Mouse (Mus musculus): ENCODE measurements at regions not wholly inside any gene's neighbourhood (a gene's known extent, or its start where the extent isn't known, plus 50 kb on each side); places are given as distances from the start of the nearest gene placed in this dataset.

GRCm38 (mm10) chr3:117050909-117051308, 82.1 kb upstream of the Palmd start:
- H3K27me3 ChIP-seq (ENCODE audit: control insufficient read depth, insufficient read depth, low read length), result no peaks in the 10 kb centered on the region
- WGBS, result 70% methylated on average over 3 of the region's 3 CpGs
- H3K4me3 ChIP-seq (ENCODE audit: low read depth, low read length), result no peak overlapping the region
- no peaks in the 10 kb centered on the region for H3K4me1 ChIP-seq (ENCODE audit: control insufficient read depth, insufficient read depth, low read length)
- no peak overlapping the region for H3K4me2 ChIP-seq (ENCODE audit: low read depth, low read length)
- no peaks in the 10 kb centered on the region for H3K9me3 ChIP-seq (replicated peaks; ENCODE audit: control insufficient read depth, low read length)
- no peak for DNase-seq (ENCODE audit: low spot score)
- ATAC-seq (replicated peaks; ENCODE audit: insufficient number of reproducible peaks, low FRiP score, low TSS enrichment, low read depth), result no peak
- no peak overlapping the region for H3K9ac ChIP-seq (replicated peaks; ENCODE audit: low read length)
- no peak overlapping the region for H3K27ac ChIP-seq (replicated peaks; ENCODE audit: low read depth, low read length)
- no peaks in the 10 kb centered on the region for H3K36me3 ChIP-seq (replicated peaks; ENCODE audit: control insufficient read depth, insufficient read depth, low read depth, low read length)

GRCm38 (mm10) chr3:117049410-117049809, 80.6 kb upstream of the Palmd start:
- H3K4me1 ChIP-seq (ENCODE audit: control insufficient read depth, insufficient read depth, low read length), result no peaks in the 10 kb centered on the region
- H3K4me3 ChIP-seq (ENCODE audit: low read depth, low read length), result no peak overlapping the region
- H3K9me3 ChIP-seq (replicated peaks; ENCODE audit: control insufficient read depth, low read length), result no peaks in the 10 kb centered on the region
- H3K9ac ChIP-seq (replicated peaks; ENCODE audit: low read length), result no peak overlapping the region
- H3K4me2 ChIP-seq (ENCODE audit: low read depth, low read length), result no peak overlapping the region
- DNase-seq (ENCODE audit: low spot score) (no peak), ATAC-seq (replicated peaks; ENCODE audit: insufficient number of reproducible peaks, low FRiP score, low TSS enrichment, low read depth) (no peak)
- no peaks in the 10 kb centered on the region for H3K27me3 ChIP-seq (ENCODE audit: control insufficient read depth, insufficient read depth, low read length)
- 69% methylated on average over 3 of the region's 3 CpGs for WGBS
- H3K36me3 ChIP-seq (replicated peaks; ENCODE audit: control insufficient read depth, insufficient read depth, low read depth, low read length), result no peaks in the 10 kb centered on the region
- no peak overlapping the region for H3K27ac ChIP-seq (replicated peaks; ENCODE audit: low read depth, low read length)

- H3K27me3 ChIP-seq (ENCODE audit: control insufficient read depth, insufficient read depth, low read length), result no peaks in the 10 kb centered on the region
- no peaks in the 10 kb centered on the region for H3K9me3 ChIP-seq (replicated peaks; ENCODE audit: control insufficient read depth, low read length)
- H3K36me3 ChIP-seq (replicated peaks; ENCODE audit: control insufficient read depth, insufficient read depth, low read depth, low read length), result no peaks in the 10 kb centered on the region
- no peak overlapping the region for H3K4me2 ChIP-seq (ENCODE audit: low read depth, low read length)
- DNase-seq (ENCODE audit: low spot score) (no peak), ATAC-seq (replicated peaks; ENCODE audit: insufficient number of reproducible peaks, low FRiP score, low TSS enrichment, low read depth) (no peak)
- no peak overlapping the region for H3K9ac ChIP-seq (replicated peaks; ENCODE audit: low read length)
- no peaks in the 10 kb centered on the region for H3K4me1 ChIP-seq (ENCODE audit: control insufficient read depth, insufficient read depth, low read length)
- WGBS, result 78% methylated on average over 4 of the region's 4 CpGs
- H3K27ac ChIP-seq (replicated peaks; ENCODE audit: low read depth, low read length), result no peak overlapping the region
- no peak overlapping the region for H3K4me3 ChIP-seq (ENCODE audit: low read depth, low read length)
These were observed 76.0 kb upstream of the Palmd start for GRCm38 (mm10) chr3:117044809-117045208.

GRCm38 (mm10) chr3:117044304-117044703, 75.5 kb upstream of the Palmd start:
- H3K36me3 ChIP-seq (replicated peaks; ENCODE audit: control insufficient read depth, insufficient read depth, low read depth, low read length), result no peaks in the 10 kb centered on the region
- ATAC-seq (replicated peaks; ENCODE audit: insufficient number of reproducible peaks, low FRiP score, low TSS enrichment, low read depth), result no peak

GRCm38 (mm10) chr3:117038928-117039300, 70.1 kb upstream of the Palmd start:
- ATAC-seq (replicated peaks; ENCODE audit: insufficient number of reproducible peaks, low FRiP score, low TSS enrichment, low read depth), result no peak

More at GRCm38 (mm10) chr3:117044304-117044703, 75.5 kb upstream of the Palmd start:
- Histone ChIP-seq H3K9ac (replicated peaks; ENCODE audit: low read length) (no peak overlapping the region), H3K4me3 (ENCODE audit: low read depth, low read length) (no peak overlapping the region), H3K27me3 (ENCODE audit: control insufficient read depth, insufficient read depth, low read length) (no peaks in the 10 kb centered on the region), H3K4me1 (ENCODE audit: control insufficient read depth, insufficient read depth, low read length) (no peaks in the 10 kb centered on the region), H3K4me2 (ENCODE audit: low read depth, low read length) (no peak overlapping the region), H3K9me3 (replicated peaks; ENCODE audit: control insufficient read depth, low read length) (no peaks in the 10 kb centered on the region), H3K27ac (replicated peaks; ENCODE audit: low read depth, low read length) (no peak overlapping the region)
- 77% methylated on average over 2 of the region's 2 CpGs for WGBS
- DNase-seq (ENCODE audit: low spot score), result no peak

GRCm38 (mm10) chr3:117038280-117038927, 69.6 kb upstream of the Palmd start:
- no peak for DNase-seq (ENCODE audit: low spot score)
- no peak overlapping the region for H3K4me2 ChIP-seq (ENCODE audit: low read depth, low read length)
- no peak overlapping the region for H3K27ac ChIP-seq (replicated peaks; ENCODE audit: low read depth, low read length)
- no peak overlapping the region for H3K4me3 ChIP-seq (ENCODE audit: low read depth, low read length)
- no peaks in the 10 kb centered on the region for H3K4me1 ChIP-seq (ENCODE audit: control insufficient read depth, insufficient read depth, low read length)
- H3K27me3 ChIP-seq (ENCODE audit: control insufficient read depth, insufficient read depth, low read length), result no peaks in the 10 kb centered on the region
- H3K36me3 ChIP-seq (replicated peaks; ENCODE audit: control insufficient read depth, insufficient read depth, low read depth, low read length), result no peaks in the 10 kb centered on the region
- 74% methylated on average over 4 of the region's 4 CpGs for WGBS
- H3K9ac ChIP-seq (replicated peaks; ENCODE audit: low read length), result no peak overlapping the region
- no peak for ATAC-seq (replicated peaks; ENCODE audit: insufficient number of reproducible peaks, low FRiP score, low TSS enrichment, low read depth)
- no peaks in the 10 kb centered on the region for H3K9me3 ChIP-seq (replicated peaks; ENCODE audit: control insufficient read depth, low read length)

More at GRCm38 (mm10) chr3:117038928-117039300, 70.1 kb upstream of the Palmd start:
- Histone ChIP-seq H3K27ac (replicated peaks; ENCODE audit: low read depth, low read length) (no peak overlapping the region), H3K4me3 (ENCODE audit: low read depth, low read length) (no peak overlapping the region), H3K9me3 (replicated peaks; ENCODE audit: control insufficient read depth, low read length) (no peaks in the 10 kb centered on the region), H3K9ac (replicated peaks; ENCODE audit: low read length) (no peak overlapping the region), H3K36me3 (replicated peaks; ENCODE audit: control insufficient read depth, insufficient read depth, low read depth, low read length) (no peaks in the 10 kb centered on the region), H3K4me1 (ENCODE audit: control insufficient read depth, insufficient read depth, low read length) (no peaks in the 10 kb centered on the region), H3K27me3 (ENCODE audit: control insufficient read depth, insufficient read depth, low read length) (no peaks in the 10 kb centered on the region), H3K4me2 (ENCODE audit: low read depth, low read length) (no peak overlapping the region)
- DNase-seq (ENCODE audit: low spot score), result no peak
- WGBS, result 81% methylated on average over 1 of the region's 1 CpGs
